ENCODE assay signal across 18 mouse cellular contexts in the genomic region with DNA sequence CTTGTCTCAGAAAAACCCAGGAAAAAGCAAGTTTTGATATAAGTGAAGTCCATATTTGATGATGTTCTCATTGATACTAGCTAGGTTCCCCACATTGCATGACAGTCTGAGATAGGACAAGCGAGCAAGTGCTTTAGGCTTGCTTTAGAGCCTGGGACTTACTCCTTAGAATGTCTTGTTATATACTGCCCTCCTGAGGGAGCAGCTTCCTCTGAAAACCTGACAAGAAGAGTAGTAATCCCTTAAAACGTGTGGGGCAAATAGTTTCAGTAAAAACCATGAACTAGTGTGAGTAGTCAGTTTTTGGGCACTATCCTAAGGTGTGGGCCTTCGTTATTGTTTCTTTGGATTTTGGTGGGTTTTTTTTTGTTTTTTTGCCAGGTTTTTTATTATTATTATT.
"Had no signal": no experiment of that assay in that cellular context is flagged by ENCODE, and none has a peak within 500 bp of the region (broad histone marks: within the 10 kb centered on the region; RNA-seq: fewer than 3 reads in every experiment).

No protein-coding gene starts in this region.

- H3K4me3 ChIP-seq: midbrain, embryonic 12.5 days; myocyte; neural tube, embryonic 13.5 days; neural tube, embryonic 15.5 days; stomach, embryonic 15.5 days had no signal

- H3K9me3 ChIP-seq: midbrain, embryonic 10.5 days; midbrain, embryonic 12.5 days; neural tube, embryonic 13.5 days; neural tube, embryonic 15.5 days; stomach, embryonic 15.5 days had no signal

- H3K27me3 ChIP-seq: midbrain, embryonic 12.5 days; neural tube, embryonic 13.5 days; neural tube, embryonic 15.5 days; stomach, embryonic 15.5 days had no signal

- H3K27ac ChIP-seq: midbrain, embryonic 10.5 days; midbrain, embryonic 12.5 days; neural tube, embryonic 13.5 days; neural tube, embryonic 15.5 days; stomach, embryonic 15.5 days; stomach, postnatal 0 days had no signal

- H3K9ac ChIP-seq: lung, embryonic 14.5 days; midbrain, embryonic 12.5 days; neural tube, embryonic 13.5 days; neural tube, embryonic 15.5 days; stomach, embryonic 15.5 days had no signal

- DNase-seq: lung, adult 18-20 months; lung, embryonic 14.5 days; lung, postnatal 10 days; lung, postnatal 4 days; midbrain, embryonic 14.5 days; right cerebral cortex, adult 18-20 months; right cerebral cortex, postnatal 25 days; right cerebral cortex, postnatal 4 days; spleen, adult 18-20 months; thymus, postnatal 14 days; thymus, postnatal 36 days had no signal
